Mouse (Mus musculus): ENCODE data around the gene Abhd12. TPM values are rescaled to one million over a fixed set of nuclear protein-coding genes. Genes with fewer than 3 reads are reported as not detected.

Abhd12 gene
- polyA plus RNA-seq, 1 experiment from 2014 or later = 55.1 TPM

GRCm38 (mm10) chr2:150874508-150874907 is 30.0 kb downstream of the Abhd12 start:
- Histone ChIP-seq H3K4me3 (ENCODE audit: low read depth, low read length) (no peak overlapping the region), H3K4me1 (ENCODE audit: control insufficient read depth, insufficient read depth, low read length) (no peaks in the 10 kb centered on the region), H3K27ac (ENCODE audit: low read depth, low read length) (no peak overlapping the region), H3K36me3 (ENCODE audit: control insufficient read depth, insufficient read depth, low read length) (no peaks in the 10 kb centered on the region), H3K9ac (ENCODE audit: low read length) (no peak overlapping the region), H3K4me2 (no peak overlapping the region), H3K27me3 (ENCODE audit: control insufficient read depth, insufficient read depth, low read length) (no peaks in the 10 kb centered on the region), H3K9me3 (ENCODE audit: control insufficient read depth, low read length) (no peaks in the 10 kb centered on the region)
- 79% methylated on average over 1 of the region's 1 CpGs for WGBS
- ATAC-seq (ENCODE audit: low FRiP score) (no peak), DNase-seq (ENCODE audit: low spot score, missing footprints) (no peak)

- no peaks in the 10 kb centered on the region for H3K4me1 ChIP-seq (ENCODE audit: control insufficient read depth, insufficient read depth, low read length)
- no peak overlapping the region for H3K27ac ChIP-seq (ENCODE audit: low read depth, low read length)
- no peaks in the 10 kb centered on the region for H3K9me3 ChIP-seq (ENCODE audit: control insufficient read depth, low read length)
- no peak overlapping the region for H3K9ac ChIP-seq (ENCODE audit: low read length)
- DNase-seq (ENCODE audit: low spot score, missing footprints) = no peak
- no peak overlapping the region for H3K4me2 ChIP-seq
- H3K27me3 ChIP-seq (ENCODE audit: control insufficient read depth, insufficient read depth, low read length) = no peaks in the 10 kb centered on the region
- no peak for ATAC-seq (ENCODE audit: low FRiP score)
- no peak overlapping the region for H3K4me3 ChIP-seq (ENCODE audit: low read depth, low read length)
- 97% methylated on average over 1 of the region's 1 CpGs for WGBS
- no peaks in the 10 kb centered on the region for H3K36me3 ChIP-seq (ENCODE audit: control insufficient read depth, insufficient read depth, low read length)
Measured at GRCm38 (mm10) chr2:150869446-150869845, 35.1 kb downstream of the Abhd12 start.

GRCm38 (mm10) chr2:150867021-150867420 is 37.5 kb downstream of the Abhd12 start:
- no peaks in the 10 kb centered on the region for H3K9me3 ChIP-seq (ENCODE audit: control insufficient read depth, low read length)
- no peak overlapping the region for H3K27ac ChIP-seq (ENCODE audit: low read depth, low read length)
- no peak overlapping the region for H3K4me2 ChIP-seq
- WGBS = 90% methylated on average over 2 of the region's 2 CpGs
- no peaks in the 10 kb centered on the region for H3K4me1 ChIP-seq (ENCODE audit: control insufficient read depth, insufficient read depth, low read length)
- no peaks in the 10 kb centered on the region for H3K27me3 ChIP-seq (ENCODE audit: control insufficient read depth, insufficient read depth, low read length)
- no peaks in the 10 kb centered on the region for H3K36me3 ChIP-seq (ENCODE audit: control insufficient read depth, insufficient read depth, low read length)
- DNase-seq (ENCODE audit: low spot score, missing footprints) (no peak), ATAC-seq (ENCODE audit: low FRiP score) (no peak)
- no peak overlapping the region for H3K9ac ChIP-seq (ENCODE audit: low read length)
- H3K4me3 ChIP-seq (ENCODE audit: low read depth, low read length) = no peak overlapping the region

GRCm38 (mm10) chr2:150861128-150861527 is 43.4 kb downstream of the Abhd12 start:
- no peak overlapping the region for H3K4me3 ChIP-seq (ENCODE audit: low read depth, low read length)
- DNase-seq (ENCODE audit: low spot score, missing footprints) = no peak
- no peaks in the 10 kb centered on the region for H3K36me3 ChIP-seq (ENCODE audit: control insufficient read depth, insufficient read depth, low read length)
- 87% methylated on average over 2 of the region's 2 CpGs for WGBS
- no peak overlapping the region for H3K4me2 ChIP-seq
- ATAC-seq (ENCODE audit: low FRiP score) = no peak
- no peaks in the 10 kb centered on the region for H3K27me3 ChIP-seq (ENCODE audit: control insufficient read depth, insufficient read depth, low read length)
- H3K27ac ChIP-seq (ENCODE audit: low read depth, low read length) = no peak overlapping the region
- no peaks in the 10 kb centered on the region for H3K9me3 ChIP-seq (ENCODE audit: control insufficient read depth, low read length)
- H3K4me1 ChIP-seq (ENCODE audit: control insufficient read depth, insufficient read depth, low read length) = no peaks in the 10 kb centered on the region
- H3K9ac ChIP-seq (ENCODE audit: low read length) = no peak overlapping the region

GRCm38 (mm10) chr2:150859709-150860470 is 44.7 kb downstream of the Abhd12 start:
- H3K4me2 ChIP-seq = no peak overlapping the region
- 86% methylated on average over 11 of the region's 11 CpGs for WGBS
- ATAC-seq (ENCODE audit: low FRiP score) (no peak), DNase-seq (ENCODE audit: low spot score, missing footprints) (no peak)
- no peaks in the 10 kb centered on the region for H3K4me1 ChIP-seq (ENCODE audit: control insufficient read depth, insufficient read depth, low read length)
- no peaks in the 10 kb centered on the region for H3K27me3 ChIP-seq (ENCODE audit: control insufficient read depth, insufficient read depth, low read length)
- no peaks in the 10 kb centered on the region for H3K36me3 ChIP-seq (ENCODE audit: control insufficient read depth, insufficient read depth, low read length)
- no peak overlapping the region for H3K27ac ChIP-seq (ENCODE audit: low read depth, low read length)
- no peaks in the 10 kb centered on the region for H3K9me3 ChIP-seq (ENCODE audit: control insufficient read depth, low read length)
- H3K4me3 ChIP-seq (ENCODE audit: low read depth, low read length) = no peak overlapping the region
- H3K9ac ChIP-seq (ENCODE audit: low read length) = no peak overlapping the region

- no peak for ATAC-seq (ENCODE audit: low FRiP score)
Measured at GRCm38 (mm10) chr2:150858724-150859487, 45.6 kb downstream of the Abhd12 start.

GRCm38 (mm10) chr2:150855186-150855585 is 49.4 kb downstream of the Abhd12 start:
- no peak overlapping the region for H3K9ac ChIP-seq (ENCODE audit: low read length)
- H3K4me3 ChIP-seq (ENCODE audit: low read depth, low read length) = no peak overlapping the region

More at GRCm38 (mm10) chr2:150858724-150859487, 45.6 kb downstream of the Abhd12 start:
- Histone ChIP-seq H3K36me3 (ENCODE audit: control insufficient read depth, insufficient read depth, low read length) (no peaks in the 10 kb centered on the region), H3K27me3 (ENCODE audit: control insufficient read depth, insufficient read depth, low read length) (no peaks in the 10 kb centered on the region), H3K9ac (ENCODE audit: low read length) (no peak overlapping the region), H3K4me3 (ENCODE audit: low read depth, low read length) (no peak overlapping the region), H3K4me2 (no peak overlapping the region), H3K9me3 (ENCODE audit: control insufficient read depth, low read length) (no peaks in the 10 kb centered on the region), H3K4me1 (ENCODE audit: control insufficient read depth, insufficient read depth, low read length) (no peaks in the 10 kb centered on the region), H3K27ac (ENCODE audit: low read depth, low read length) (no peak overlapping the region)
- 94% methylated on average over 9 of the region's 9 CpGs for WGBS
- DNase-seq (ENCODE audit: low spot score, missing footprints) = no peak

GRCm38 (mm10) chr2:150851251-150851650 is 53.3 kb downstream of the Abhd12 start:
- WGBS = 83% methylated on average over 9 of the region's 9 CpGs
- H3K27ac ChIP-seq (ENCODE audit: low read depth, low read length) = no peak overlapping the region
- H3K4me1 ChIP-seq (ENCODE audit: control insufficient read depth, insufficient read depth, low read length) = no peaks in the 10 kb centered on the region
- no peaks in the 10 kb centered on the region for H3K27me3 ChIP-seq (ENCODE audit: control insufficient read depth, insufficient read depth, low read length)
- H3K36me3 ChIP-seq (ENCODE audit: control insufficient read depth, insufficient read depth, low read length) = no peaks in the 10 kb centered on the region
- H3K9me3 ChIP-seq (ENCODE audit: control insufficient read depth, low read length) = no peaks in the 10 kb centered on the region
- ATAC-seq (ENCODE audit: low FRiP score) = no peak
- no peak for DNase-seq (ENCODE audit: low spot score, missing footprints)
- H3K4me2 ChIP-seq = no peak overlapping the region
- H3K4me3 ChIP-seq (ENCODE audit: low read depth, low read length) = no peak overlapping the region
- no peak overlapping the region for H3K9ac ChIP-seq (ENCODE audit: low read length)

More at GRCm38 (mm10) chr2:150855186-150855585, 49.4 kb downstream of the Abhd12 start:
- DNase-seq (ENCODE audit: low spot score, missing footprints) (no peak), ATAC-seq (ENCODE audit: low FRiP score) (no peak; the same call in 1 of the 2 replicates)
- H3K36me3 ChIP-seq (ENCODE audit: control insufficient read depth, insufficient read depth, low read length) = no peaks in the 10 kb centered on the region
- no peaks in the 10 kb centered on the region for H3K4me1 ChIP-seq (ENCODE audit: control insufficient read depth, insufficient read depth, low read length)
- H3K27ac ChIP-seq (ENCODE audit: low read depth, low read length) = no peak overlapping the region
- no peaks in the 10 kb centered on the region for H3K27me3 ChIP-seq (ENCODE audit: control insufficient read depth, insufficient read depth, low read length)
- H3K4me2 ChIP-seq = no peak overlapping the region
- H3K9me3 ChIP-seq (ENCODE audit: control insufficient read depth, low read length) = no peaks in the 10 kb centered on the region

- no peak overlapping the region for H3K9ac ChIP-seq (ENCODE audit: low read length)
- H3K4me3 ChIP-seq (ENCODE audit: low read depth, low read length) = no peak overlapping the region
- H3K9me3 ChIP-seq (ENCODE audit: control insufficient read depth, low read length) = no peaks in the 10 kb centered on the region
- no peak overlapping the region for H3K4me2 ChIP-seq
- ATAC-seq (ENCODE audit: low FRiP score) (no peak), DNase-seq (ENCODE audit: low spot score, missing footprints) (no peak)
- no peaks in the 10 kb centered on the region for H3K27me3 ChIP-seq (ENCODE audit: control insufficient read depth, insufficient read depth, low read length)
- H3K27ac ChIP-seq (ENCODE audit: low read depth, low read length) = no peak overlapping the region
- H3K4me1 ChIP-seq (ENCODE audit: control insufficient read depth, insufficient read depth, low read length) = no peaks in the 10 kb centered on the region
- no peaks in the 10 kb centered on the region for H3K36me3 ChIP-seq (ENCODE audit: control insufficient read depth, insufficient read depth, low read length)
- 82% methylated on average over 8 of the region's 8 CpGs for WGBS
Measured at GRCm38 (mm10) chr2:150847436-150847995, 57.0 kb downstream of the Abhd12 start.

Data from midbrain, embryonic 11.5 days (tissue).